Mouse (Mus musculus) left cerebral cortex, adult 9 months (tissue): Measurements from ENCODE around the gene Pkd1l2.

Experiments
- DNase-seq, 2 experiments: peaks; one replicate each; pipeline ENCODE4 v3.0.0; 2022; ENCODE audit warnings: low spot score in 2 of 2

The Pkd1l2 gene

GRCm38 (mm10) chr8:117085521-117085920 lies 3.3 kb upstream of the Pkd1l2 start:
- no peak for DNase-seq

GRCm38 (mm10) chr8:117082947-117083559 lies 804 bp upstream of the Pkd1l2 start:
- no peak for DNase-seq

- DNase-seq, result no peak
These were observed 2.6 kb downstream of the Pkd1l2 start for GRCm38 (mm10) chr8:117079652-117080051.

GRCm38 (mm10) chr8:117078367-117078926 lies 3.8 kb downstream of the Pkd1l2 start:
- DNase-seq, result no peak

- no peak for DNase-seq
These were observed 7.7 kb downstream of the Pkd1l2 start for GRCm38 (mm10) chr8:117074350-117075182.

GRCm38 (mm10) chr8:117069708-117070107 lies 12.5 kb downstream of the Pkd1l2 start:
- peak in 1 of 2 experiments; percentile 5 for DNase-seq

- no peak for DNase-seq
These were observed 14.0 kb downstream of the Pkd1l2 start for GRCm38 (mm10) chr8:117068294-117068693.

GRCm38 (mm10) chr8:117067396-117067795 lies 14.9 kb downstream of the Pkd1l2 start:
- no peak for DNase-seq

GRCm38 (mm10) chr8:117066955-117067354 lies 15.3 kb downstream of the Pkd1l2 start:
- no peak for DNase-seq

- peak; percentile 8 to 56 for DNase-seq
These were observed 20.9 kb downstream of the Pkd1l2 start for GRCm38 (mm10) chr8:117061180-117061880.

GRCm38 (mm10) chr8:117060306-117060705 lies 21.9 kb downstream of the Pkd1l2 start:
- no peak for DNase-seq

GRCm38 (mm10) chr8:117059021-117059420 lies 23.2 kb downstream of the Pkd1l2 start:
- no peak for DNase-seq

GRCm38 (mm10) chr8:117055097-117055496 lies 27.2 kb downstream of the Pkd1l2 start:
- DNase-seq, result no peak

- DNase-seq, result no peak
These were observed 28.1 kb downstream of the Pkd1l2 start for GRCm38 (mm10) chr8:117054146-117054545.

GRCm38 (mm10) chr8:117053135-117054079 lies 28.8 kb downstream of the Pkd1l2 start:
- no peak for DNase-seq

GRCm38 (mm10) chr8:117051316-117051715 lies 30.9 kb downstream of the Pkd1l2 start:
- DNase-seq, result no peak

GRCm38 (mm10) chr8:117050763-117051162 lies 31.5 kb downstream of the Pkd1l2 start:
- no peak for DNase-seq

GRCm38 (mm10) chr8:117049444-117049843 lies 32.8 kb downstream of the Pkd1l2 start:
- no peak for DNase-seq

- DNase-seq, result no peak
These were observed 38.7 kb downstream of the Pkd1l2 start for GRCm38 (mm10) chr8:117043584-117043983.

- peak in 1 of 2 experiments; percentile 3 for DNase-seq
These were observed 42.4 kb downstream of the Pkd1l2 start for GRCm38 (mm10) chr8:117039843-117040242.

- no peak for DNase-seq
These were observed 44.8 kb downstream of the Pkd1l2 start for GRCm38 (mm10) chr8:117037374-117037935.
